In the genomic region with DNA sequence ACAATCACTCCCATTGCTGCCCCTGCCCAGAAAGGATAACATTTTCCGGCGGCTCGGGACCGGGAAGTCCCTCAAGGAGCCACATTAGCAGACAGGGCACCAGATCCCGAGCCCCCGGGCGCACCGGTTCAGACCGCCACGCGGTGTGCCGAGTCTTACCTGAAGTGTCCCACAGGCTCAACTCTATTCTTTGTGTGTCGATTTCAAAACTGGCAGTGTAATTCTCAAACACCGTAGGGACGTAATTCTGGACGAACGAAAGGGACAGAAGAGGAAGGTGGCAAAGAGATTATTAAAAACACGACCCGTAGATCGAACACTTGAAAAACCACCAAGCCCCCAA, we compare ENCODE assay signal across 8 mouse cellular contexts. TPM values are rescaled to one million over a fixed set of nuclear protein-coding genes. Genes with fewer than 3 reads are reported as not detected.
DNase-seq lines count a peak whose midpoint lies in the region; ATAC-seq lines count a peak whose summit lies in the region.

No protein-coding gene starts in this region.

- H3K4me2 ChIP-seq in kidney, embryonic 16.5 days (replicated peaks; ENCODE audit: low read depth, low read length) = peak overlapping the region; percentile 66
- peak overlapping the region; percentile 71 for H3K4me2 ChIP-seq in hindbrain, embryonic 12.5 days (replicated peaks)
- peak overlapping the region; percentile 57 for H3K4me2 ChIP-seq in midbrain, embryonic 13.5 days (replicated peaks)

- peak overlapping the region; percentile 83 for H3K4me3 ChIP-seq in kidney, embryonic 16.5 days (ENCODE audit: low read length)
- peak overlapping the region; percentile 83 for H3K4me3 ChIP-seq in brown adipose tissue, adult 24 weeks (ENCODE audit: insufficient read depth, low read depth, low read length)
- H3K4me3 ChIP-seq in hindbrain, embryonic 12.5 days = peak overlapping the region; percentile 86
- peak overlapping the region; percentile 86 for H3K4me3 ChIP-seq in midbrain, embryonic 13.5 days (replicated peaks)

- H3K27ac ChIP-seq in kidney, embryonic 16.5 days (ENCODE audit: low read length) = peak overlapping the region; percentile 97
- H3K27ac ChIP-seq in brown adipose tissue, adult 24 weeks (replicated peaks; ENCODE audit: low read depth, low read length) = peak overlapping the region; percentile 82
- peak overlapping the region; percentile 94 for H3K27ac ChIP-seq in hindbrain, embryonic 12.5 days
- peak overlapping the region; percentile 95 for H3K27ac ChIP-seq in midbrain, embryonic 13.5 days

- H3K27me3 ChIP-seq in kidney, embryonic 16.5 days (ENCODE audit: insufficient read depth, low read length) = no peaks in the 10 kb centered on the region
- no peaks in the 10 kb centered on the region for H3K27me3 ChIP-seq in hindbrain, embryonic 12.5 days
- H3K27me3 ChIP-seq in midbrain, embryonic 13.5 days = no peaks in the 10 kb centered on the region

- H3K9me3 ChIP-seq in kidney, embryonic 16.5 days (ENCODE audit: low read length) = no peaks in the 10 kb centered on the region
- no peaks in the 10 kb centered on the region for H3K9me3 ChIP-seq in hindbrain, embryonic 12.5 days (replicated peaks)
- no peaks in the 10 kb centered on the region for H3K9me3 ChIP-seq in midbrain, embryonic 13.5 days

- under 1% methylated on average over 20 of the region's 20 CpGs for WGBS in kidney, embryonic 16.5 days
- WGBS in hindbrain, embryonic 12.5 days = under 1% methylated on average over 20 of the region's 20 CpGs
- under 1% methylated on average over 20 of the region's 20 CpGs for WGBS in midbrain, embryonic 13.5 days

- H3K36me3 ChIP-seq in kidney, embryonic 16.5 days (ENCODE audit: insufficient read depth, low read length) = no peaks in the 10 kb centered on the region
- 0 out of 2 replicates have a peak, but pooled peaks cover 5% of the 10 kb centered on the region for H3K36me3 ChIP-seq in hindbrain, embryonic 12.5 days
- 0 out of 2 replicates have a peak, but pooled peaks cover 3% of the 10 kb centered on the region for H3K36me3 ChIP-seq in midbrain, embryonic 13.5 days

- peak; percentile 24 for ATAC-seq in kidney, embryonic 16.5 days (ENCODE audit: low FRiP score, low TSS enrichment)
- ATAC-seq in hindbrain, embryonic 12.5 days (ENCODE audit: low FRiP score) = peak; percentile 12; the same call in 1 of the 2 replicates
- peak; percentile 38 for ATAC-seq in midbrain, embryonic 13.5 days
- ATAC-seq in megakaryocyte-erythroid progenitor cell, adult 5-6 weeks (replicated peaks; ENCODE audit: low FRiP score, low TSS enrichment, poor library complexity, severe bottlenecking) = no peak

- H3K4me1 ChIP-seq in kidney, embryonic 16.5 days (ENCODE audit: insufficient read depth, low read length) = peaks cover 31% of the 10 kb centered on the region
- H3K4me1 ChIP-seq in brown adipose tissue, adult 24 weeks (ENCODE audit: control insufficient read depth, insufficient read depth, insufficient read length, low read length) = peaks cover 9% of the 10 kb centered on the region
- peaks cover 20% of the 10 kb centered on the region for H3K4me1 ChIP-seq in hindbrain, embryonic 12.5 days
- peaks cover 22% of the 10 kb centered on the region for H3K4me1 ChIP-seq in midbrain, embryonic 13.5 days (replicated peaks)

- peak overlapping the region; percentile 90 for H3K9ac ChIP-seq in kidney, embryonic 16.5 days (replicated peaks; ENCODE audit: low read length)
- H3K9ac ChIP-seq in hindbrain, embryonic 12.5 days = peak overlapping the region; percentile 97
- H3K9ac ChIP-seq in midbrain, embryonic 13.5 days (replicated peaks) = peak overlapping the region; percentile 98

- no peak for DNase-seq in kidney, postnatal 36 days
- DNase-seq in gastrocnemius, postnatal 10 days = no peak
- DNase-seq in kidney, adult 18-20 months = no peak

RNA-seq across cellular contexts. Expression of gene Rnd3, which starts 0.9 kb away (rescaled TPM):
- 42.9 and 43.7 TPM in 2 replicates for polyA plus RNA-seq in kidney, embryonic 16.5 days (2015; fragmentation: Nextera tagmentation; extraction: Ambion mirVana)
- polyA plus RNA-seq in brown adipose tissue, adult 24 weeks (2012; ENCODE audit: insufficient read depth, insufficient read length, missing spikeins) = 6.6 and 9.0 TPM in 2 replicates
- polyA plus RNA-seq in hindbrain, embryonic 12.5 days (2016; fragmentation: Nextera tagmentation; extraction: Ambion mirVana) = 321 and 363 TPM in 2 replicates
- polyA plus RNA-seq in midbrain, embryonic 13.5 days (2015; fragmentation: Nextera tagmentation; extraction: Ambion mirVana) = 325 and 347 TPM in 2 replicates
- not detected in 2 replicates for total RNA-seq in megakaryocyte-erythroid progenitor cell, adult 5-6 weeks (2014; fragmentation: Nextera tagmentation)
- 0.99 and 2.3 TPM in 2 replicates for total RNA-seq in megakaryocyte-erythroid progenitor cell, adult 5-6 weeks (2017)
- total RNA-seq in gastrocnemius, postnatal 10 days (2021) = 10 to 100 TPM; 17.8 to 23.4 TPM
